Mouse (Mus musculus): ENCODE results near the gene Usp22.

- no peak for TF ChIP-seq HCFC1 (IDR thresholded peaks at IDR 0.05; ENCODE audit: borderline replicate concordance, insufficient read depth, low read length)
- TF ChIP-seq ZNF384 (IDR thresholded peaks at IDR 0.05; ENCODE audit: low read depth, low read length): no peak
- TF ChIP-seq ZC3H11A (IDR thresholded peaks at IDR 0.05; ENCODE audit: borderline replicate concordance, low read depth, low read length): no peak
- TF ChIP-seq CHD2 (IDR thresholded peaks at IDR 0.05; ENCODE audit: low read depth, low read length): no peak
Measured at GRCm38 (mm10) chr11:61155727-61156126, 19.1 kb downstream of the Usp22 start.
